Mouse (Mus musculus) heart, embryonic 14.5 days (tissue): ENCODE data around the gene Ttc23. TPM values are rescaled to one million over a fixed set of nuclear protein-coding genes. Genes with fewer than 3 reads are reported as not detected.
A peak's percentile ranks its signal among the peaks of the same experiment; 100 is the strongest.

Source experiments
- ATAC-seq: fragments of 200-750 bp; cut with Nextera tagmentation; 2 replicates; pipeline ENCODE4 v1.8.0; 2017; ENCODE audit warnings: low read depth, moderate TSS enrichment; ENCODE audit not compliant: insufficient number of reproducible peaks, insufficient read depth, low FRiP score
- H3K27ac ChIP-seq, 2 experiments: fragments of 200-500 bp in 1 of 2; fragments of 300-500 bp in 1 of 2; sonication (generic) in 1 of 2; replicated peaks in 1 of 2; 2 replicates each; pipeline ENCODE4 v1.5.1; 2012 to 2014; ENCODE audit warnings: low read depth in 2 of 2, low read length in 2 of 2, control low read depth in 1 of 2, mild to moderate bottlenecking in 1 of 2, mixed read lengths in 1 of 2; ENCODE audit not compliant: control insufficient read depth in 1 of 2, insufficient read depth in 1 of 2
- H3K27me3 ChIP-seq: fragments of 300-500 bp; sonication (generic); 2 replicates; pipeline ENCODE4 v1.6.1; 2014; ENCODE audit warnings: mild to moderate bottlenecking, low read length, control low read depth; ENCODE audit not compliant: control insufficient read depth, insufficient read depth
- H3K36me3 ChIP-seq: fragments of 300-500 bp; sonication (generic); 2 replicates; pipeline ENCODE4 v1.6.1; 2014; ENCODE audit warnings: mild to moderate bottlenecking, control low read depth, low read length, mixed read lengths; ENCODE audit not compliant: control insufficient read depth, insufficient read depth
- H3K4me1 ChIP-seq, 2 experiments: fragments of 200-500 bp in 1 of 2; fragments of 300-500 bp in 1 of 2; sonication (generic) in 1 of 2; 2 replicates each; pipeline ENCODE4 v1.6.1; 2012 to 2014; ENCODE audit warnings: low read length in 2 of 2, control low read depth in 1 of 2, mixed read lengths in 1 of 2; ENCODE audit not compliant: control insufficient read depth in 2 of 2, insufficient read depth in 2 of 2
- H3K4me2 ChIP-seq: fragments of 300-500 bp; sonication (generic); 2 replicates; pipeline ENCODE4 v1.6.1; 2014; ENCODE audit warnings: mild to moderate bottlenecking, low read length
- H3K4me3 ChIP-seq, 2 experiments: fragments of 200-500 bp in 1 of 2; fragments of 300-500 bp in 1 of 2; sonication (generic) in 1 of 2; 2 replicates each; pipeline ENCODE4 v1.5.1; 2012 to 2014; ENCODE audit warnings: low read length in 2 of 2, mild to moderate bottlenecking in 2 of 2, control low read depth in 1 of 2, low read depth in 1 of 2, moderate library complexity in 1 of 2; ENCODE audit not compliant: control insufficient read depth in 1 of 2, insufficient read depth in 1 of 2
- H3K9ac ChIP-seq: fragments of 300-500 bp; sonication (generic); 2 replicates; pipeline ENCODE4 v1.6.1; 2014; ENCODE audit warnings: mild to moderate bottlenecking, low read length
- H3K9me3 ChIP-seq: fragments of 300-500 bp; sonication (generic); 2 replicates; pipeline ENCODE4 v1.6.1; 2016; ENCODE audit warnings: low read length, control low read depth; ENCODE audit not compliant: control insufficient read depth
- WGBS: fragments of 180-500 bp; shearing (Covaris S2); extraction: QIAGEN DNeasy Blood & Tissue Kit; methylation state at CpG from one replicate; pipeline ENCODE4 v1.1.7; 2014; 5-methylcytosine and 5-hydroxymethylcytosine counted together
- polyA plus RNA-seq: library from polyadenylated mRNA; unstranded; fragments of >200 nt; fragmentation: Nextera tagmentation; extraction: Ambion mirVana; gene quantifications from 2 replicates; pipeline ENCODE4 v1.2.1, GENCODE M21; 2014

The Ttc23 gene
- polyA plus RNA-seq, 1 experiment from 2014 or later, result 20.9 TPM

DNA sequence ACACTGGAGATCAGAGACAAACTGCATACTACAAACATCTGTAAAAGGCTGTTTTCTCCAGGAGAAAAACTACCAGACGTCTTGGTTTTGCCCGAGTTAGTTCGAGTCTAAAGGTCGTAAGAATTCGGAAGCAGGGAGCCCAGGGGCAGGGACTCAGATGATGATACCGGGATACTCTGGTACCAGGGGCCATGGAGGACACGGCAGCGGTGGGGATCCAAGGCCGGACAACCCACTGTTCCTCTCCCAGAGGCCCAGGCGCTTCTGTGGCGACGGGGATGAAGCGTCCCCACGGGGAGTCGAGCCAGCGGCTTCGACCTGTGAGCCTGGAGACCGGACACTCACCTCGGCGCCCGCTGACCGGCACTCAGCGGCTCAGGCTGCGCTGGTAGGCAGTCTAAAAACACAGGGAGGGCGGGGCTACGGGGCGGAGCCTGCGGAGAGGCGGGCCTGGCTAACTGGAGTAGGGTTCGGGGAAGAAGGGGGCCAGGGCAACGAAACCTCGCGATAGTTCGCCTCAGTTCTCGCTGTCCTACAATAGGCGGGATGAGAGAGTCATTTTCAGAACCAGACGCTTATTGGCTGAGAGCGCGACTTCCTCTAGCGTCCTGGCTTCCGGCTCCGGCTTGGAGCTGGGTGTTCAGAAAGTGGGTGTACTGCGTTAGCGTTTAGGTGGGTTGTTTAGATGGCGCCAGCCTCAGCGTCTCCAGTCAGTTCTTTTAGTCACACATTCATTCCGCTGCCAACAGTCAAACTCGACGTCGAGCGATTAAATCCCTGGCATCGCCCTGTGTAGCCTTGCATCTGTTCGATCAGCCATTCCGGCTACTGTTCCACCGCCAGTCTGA, 2.2 kb upstream of the Ttc23 start, which contains the start of gene Lrrc28:
TSS of gene Lrrc28 (minus strand) at position 436 of the 848 bp plus-strand sequence.
- H3K4me2 ChIP-seq, result peak within 1 kb of the TSS; percentile 83
- peaks cover 10% of the 10 kb centered on the region; the same call in 1 of the 2 replicates for H3K36me3 ChIP-seq
- peak; percentile 99 for ATAC-seq
- H3K4me3 ChIP-seq, result peak within 1 kb of the TSS; percentile 66 to 97
- no peaks in the 10 kb centered on the region for H3K27me3 ChIP-seq
- H3K9me3 ChIP-seq, result no peaks in the 10 kb centered on the region
- peaks cover 4 to 33% of the 10 kb centered on the region in 2 experiments for H3K4me1 ChIP-seq
- peak within 1 kb of the TSS; percentile 88 to 93 for H3K27ac ChIP-seq
- under 1% methylated on average over 55 of the region's 55 CpGs for WGBS
- peak within 1 kb of the TSS; percentile 86 for H3K9ac ChIP-seq

DNA sequence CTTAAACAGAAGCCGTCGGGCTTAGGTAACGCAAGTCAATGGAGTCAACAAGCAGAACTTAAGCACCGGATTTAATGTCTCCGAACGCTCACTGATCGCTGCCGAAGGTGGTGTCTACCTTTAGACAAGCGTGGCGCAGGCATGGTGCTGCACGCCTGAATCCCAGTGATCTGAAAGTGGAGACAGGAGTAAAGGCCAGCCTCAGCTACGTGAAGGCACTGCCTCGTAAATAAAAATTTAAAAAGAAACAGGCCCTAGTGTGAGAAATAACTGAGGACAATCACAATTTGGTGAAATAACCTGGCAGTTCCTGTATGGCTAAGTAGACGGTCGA, 1.6 kb upstream of the Ttc23 start:
- Histone ChIP-seq H3K27me3 (no peaks in the 10 kb centered on the region), H3K4me1 (peaks cover 4 to 35% of the 10 kb centered on the region in 2 experiments), H3K9me3 (no peaks in the 10 kb centered on the region), H3K36me3 (peaks cover 5% of the 10 kb centered on the region; the same call in 1 of the 2 replicates), H3K4me3 (peak overlapping the region; percentile 66 to 89), H3K4me2 (peak overlapping the region; percentile 83), H3K27ac (peak overlapping the region; percentile 88 to 93), H3K9ac (peak overlapping the region; percentile 86)
- 0 out of 2 replicates have a peak, but pooled peaks have one; percentile 8 for ATAC-seq
- under 1% methylated on average over 15 of the region's 15 CpGs for WGBS

DNA sequence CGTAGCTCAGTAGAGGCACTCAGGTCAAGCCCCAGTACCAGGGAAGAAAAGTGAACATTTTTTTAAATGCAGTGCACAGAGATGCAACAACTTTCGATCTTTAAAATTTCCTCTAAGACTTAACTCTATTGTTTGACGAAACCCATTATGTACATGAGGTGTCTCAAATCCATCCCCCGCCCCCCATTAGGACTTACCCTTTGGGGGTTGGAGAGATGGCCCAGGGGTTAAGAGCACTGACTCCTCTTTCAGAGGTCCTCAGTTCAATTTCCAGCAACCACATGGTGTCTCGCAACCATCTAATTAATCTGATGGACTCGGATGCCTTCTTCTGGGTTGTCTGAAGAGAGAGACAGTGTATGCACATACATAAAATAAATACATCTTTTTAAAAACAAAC, 1.1 kb upstream of the Ttc23 start:
- Histone ChIP-seq H3K4me3 (peak overlapping the region; percentile 66 to 89; a peak in 3 of 4 replicates), H3K4me2 (peak overlapping the region; percentile 83), H3K4me1 (peaks cover 4 to 35% of the 10 kb centered on the region in 2 experiments), H3K9ac (peak overlapping the region; percentile 86), H3K27me3 (no peaks in the 10 kb centered on the region), H3K36me3 (0 out of 2 replicates have a peak, but pooled peaks cover under 1% of the 10 kb centered on the region), H3K27ac (peak overlapping the region; percentile 88 to 93; a peak in 1 of 4 replicates), H3K9me3 (no peaks in the 10 kb centered on the region)
- WGBS, result 14% methylated on average over 6 of the region's 6 CpGs
- no peak for ATAC-seq

DNA sequence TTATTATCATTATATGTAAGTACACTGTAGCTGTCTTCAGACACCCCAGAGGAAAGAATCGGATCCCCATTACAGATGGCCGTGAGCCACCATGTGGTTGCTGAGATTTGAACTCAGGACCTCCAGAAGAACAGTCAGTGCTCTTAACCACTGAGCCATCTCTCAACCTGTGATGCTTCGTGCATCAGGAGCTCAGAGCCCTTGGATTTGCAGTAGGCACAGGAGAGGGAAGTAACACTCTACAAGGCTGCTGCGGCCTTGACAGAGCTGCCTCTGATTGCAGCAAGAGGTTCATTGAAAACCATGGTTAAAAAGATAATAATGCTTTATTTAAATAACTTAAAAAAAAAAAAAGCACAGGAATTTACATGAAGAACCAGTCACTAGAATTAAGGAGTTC, 1.2 kb downstream of the Ttc23 start:
- 66% methylated on average over 4 of the region's 4 CpGs for WGBS
- peak overlapping the region; percentile 84 for H3K9ac ChIP-seq
- peak overlapping the region; percentile 24 to 69 for H3K4me3 ChIP-seq
- ATAC-seq, result no peak
- no peaks in the 10 kb centered on the region for H3K9me3 ChIP-seq
- no peaks in the 10 kb centered on the region for H3K27me3 ChIP-seq
- H3K4me1 ChIP-seq, result peaks cover 4 to 35% of the 10 kb centered on the region in 2 experiments
- no peaks in the 10 kb centered on the region for H3K36me3 ChIP-seq
- peak overlapping the region; percentile 83 for H3K4me2 ChIP-seq
- no peak overlapping the region for H3K27ac ChIP-seq

DNA sequence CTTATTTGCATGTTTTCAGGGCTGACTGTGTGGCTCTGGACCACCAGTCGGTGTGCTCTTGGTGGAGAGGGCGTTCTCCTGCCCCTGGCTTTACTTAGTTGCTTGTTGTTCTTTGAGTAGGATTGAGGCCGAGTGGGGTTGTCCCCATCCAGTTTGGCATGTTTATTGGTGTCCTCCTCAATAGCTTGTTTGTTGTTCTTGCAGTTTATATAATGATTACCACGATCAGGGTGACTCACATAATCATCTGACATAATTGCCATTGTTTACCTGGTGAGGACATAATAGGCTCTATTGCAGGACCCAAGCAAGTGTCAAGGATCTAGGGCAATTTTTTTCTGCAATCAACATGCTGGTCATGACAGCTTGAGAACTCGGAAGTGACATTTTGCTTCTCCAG, 5.0 kb downstream of the Ttc23 start:
- no peak overlapping the region for H3K4me2 ChIP-seq
- no peak overlapping the region for H3K9ac ChIP-seq
- ATAC-seq, result no peak
- no peak overlapping the region for H3K4me3 ChIP-seq
- H3K27ac ChIP-seq, result no peak overlapping the region
- H3K27me3 ChIP-seq, result no peaks in the 10 kb centered on the region
- 79% methylated on average over 5 of the region's 5 CpGs for WGBS
- no peaks in the 10 kb centered on the region for H3K9me3 ChIP-seq
- peaks cover 4 to 19% of the 10 kb centered on the region in 2 experiments for H3K4me1 ChIP-seq
- 0 out of 2 replicates have a peak, but pooled peaks cover 4% of the 10 kb centered on the region for H3K36me3 ChIP-seq

DNA sequence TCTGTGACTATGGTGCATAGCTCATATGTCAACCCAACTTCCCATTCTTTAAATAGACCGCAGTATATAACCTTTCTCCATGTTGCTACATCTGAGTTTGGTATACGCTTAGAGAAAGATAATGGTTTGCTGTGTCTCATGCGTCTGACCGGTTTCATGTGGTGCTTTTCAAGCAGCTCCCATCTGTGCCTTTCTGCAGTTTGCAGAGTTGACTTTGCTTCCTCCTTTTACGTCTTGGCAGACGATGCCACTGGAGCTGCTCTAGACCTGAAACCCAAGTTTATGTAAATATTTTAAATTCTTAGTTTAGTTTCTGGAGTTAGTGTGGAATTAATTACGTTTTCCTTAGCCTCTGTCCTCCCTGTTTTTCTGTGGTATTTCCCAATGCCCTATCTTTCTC, 7.5 kb downstream of the Ttc23 start:
- Histone ChIP-seq H3K9me3 (no peaks in the 10 kb centered on the region), H3K4me3 (no peak overlapping the region), H3K4me2 (no peak overlapping the region), H3K36me3 (0 out of 2 replicates have a peak, but pooled peaks cover 4% of the 10 kb centered on the region), H3K9ac (no peak overlapping the region), H3K4me1 (peaks cover 0 to 6% of the 10 kb centered on the region in 2 experiments; a peak in 1 of 4 replicates), H3K27ac (no peak overlapping the region), H3K27me3 (no peaks in the 10 kb centered on the region)
- 87% methylated on average over 7 of the region's 7 CpGs for WGBS
- ATAC-seq, result no peak

DNA sequence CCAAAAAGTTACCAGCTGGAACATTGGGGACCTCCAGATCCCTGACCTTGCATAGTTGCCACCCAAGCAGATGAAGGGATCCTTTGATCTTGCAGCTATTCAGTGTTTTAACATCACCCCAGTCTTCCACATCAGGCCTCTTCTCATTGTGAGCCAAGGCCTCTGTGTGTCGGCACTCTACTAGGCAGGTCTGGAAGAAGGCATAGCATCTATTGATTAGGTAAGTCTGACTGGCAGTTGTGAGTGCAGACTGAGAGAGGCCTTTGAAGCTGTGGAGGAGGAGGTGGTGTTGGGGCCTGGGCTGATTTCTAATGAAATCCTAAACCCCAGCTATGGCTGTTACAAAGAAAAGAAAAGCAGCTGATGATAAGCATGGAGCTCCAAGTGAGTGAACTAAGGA, 8.0 kb downstream of the Ttc23 start:
- no peak overlapping the region for H3K9ac ChIP-seq
- ATAC-seq, result no peak
- no peak overlapping the region for H3K27ac ChIP-seq
- no peaks in the 10 kb centered on the region for H3K27me3 ChIP-seq
- 0 out of 4 replicates have a peak, but pooled peaks cover 0 to under 1% of the 10 kb centered on the region in 2 experiments for H3K4me1 ChIP-seq
- 21% methylated on average over 1 of the region's 1 CpGs for WGBS
- 0 out of 2 replicates have a peak, but pooled peaks cover 4% of the 10 kb centered on the region for H3K36me3 ChIP-seq
- H3K9me3 ChIP-seq, result no peaks in the 10 kb centered on the region
- H3K4me3 ChIP-seq, result no peak overlapping the region
- no peak overlapping the region for H3K4me2 ChIP-seq
